Mouse (Mus musculus) thymus, postnatal 14 days (tissue): ENCODE data around the gene Sumo1.
A peak's percentile ranks its signal among the peaks of the same experiment; 100 is the strongest.

Experiments
- DNase-seq: peaks from one replicate; pipeline ENCODE4 v3.0.0; 2021

Sumo1 gene

DNA sequence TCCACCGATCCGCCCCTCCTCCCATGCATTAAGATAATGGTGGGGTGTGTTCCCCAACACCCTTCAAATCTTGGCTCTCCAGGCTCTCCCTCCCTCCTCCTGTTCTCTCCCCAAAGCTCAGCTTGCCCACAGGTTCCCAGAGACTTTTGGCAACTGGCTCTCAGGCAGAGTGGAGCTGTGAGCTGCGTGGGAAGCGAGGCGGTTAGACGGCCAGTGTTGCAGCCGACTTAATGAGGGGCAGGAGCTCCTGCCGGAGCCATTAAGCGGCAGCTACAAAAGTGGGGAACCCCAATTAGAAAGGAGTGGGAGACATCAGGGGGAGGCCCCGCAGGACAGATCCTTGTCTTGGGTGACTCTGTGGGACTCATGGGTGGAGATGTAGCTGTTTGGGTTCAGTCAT lies 78.3 kb downstream of the Sumo1 start:
- DNase-seq: no peak

DNA sequence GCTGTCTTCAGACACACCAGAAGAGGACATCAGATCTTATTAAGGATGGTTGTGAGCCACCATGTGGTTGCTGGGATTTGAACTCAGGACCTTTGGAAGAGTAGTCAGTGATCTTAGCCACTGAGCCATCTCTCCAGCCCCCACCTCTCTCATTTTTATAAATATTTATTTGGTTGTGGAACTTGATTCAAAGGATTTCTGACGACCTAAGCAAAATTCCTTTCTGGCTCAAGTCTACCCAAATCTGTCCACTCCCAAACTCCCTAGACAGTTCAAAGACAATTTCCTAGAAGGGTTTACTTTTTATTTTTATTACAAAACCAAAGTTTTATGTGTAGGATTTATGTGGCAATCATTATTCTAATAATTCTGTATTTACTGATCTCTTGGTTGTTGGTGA lies 81.4 kb downstream of the Sumo1 start:
- DNase-seq: no peak

DNA sequence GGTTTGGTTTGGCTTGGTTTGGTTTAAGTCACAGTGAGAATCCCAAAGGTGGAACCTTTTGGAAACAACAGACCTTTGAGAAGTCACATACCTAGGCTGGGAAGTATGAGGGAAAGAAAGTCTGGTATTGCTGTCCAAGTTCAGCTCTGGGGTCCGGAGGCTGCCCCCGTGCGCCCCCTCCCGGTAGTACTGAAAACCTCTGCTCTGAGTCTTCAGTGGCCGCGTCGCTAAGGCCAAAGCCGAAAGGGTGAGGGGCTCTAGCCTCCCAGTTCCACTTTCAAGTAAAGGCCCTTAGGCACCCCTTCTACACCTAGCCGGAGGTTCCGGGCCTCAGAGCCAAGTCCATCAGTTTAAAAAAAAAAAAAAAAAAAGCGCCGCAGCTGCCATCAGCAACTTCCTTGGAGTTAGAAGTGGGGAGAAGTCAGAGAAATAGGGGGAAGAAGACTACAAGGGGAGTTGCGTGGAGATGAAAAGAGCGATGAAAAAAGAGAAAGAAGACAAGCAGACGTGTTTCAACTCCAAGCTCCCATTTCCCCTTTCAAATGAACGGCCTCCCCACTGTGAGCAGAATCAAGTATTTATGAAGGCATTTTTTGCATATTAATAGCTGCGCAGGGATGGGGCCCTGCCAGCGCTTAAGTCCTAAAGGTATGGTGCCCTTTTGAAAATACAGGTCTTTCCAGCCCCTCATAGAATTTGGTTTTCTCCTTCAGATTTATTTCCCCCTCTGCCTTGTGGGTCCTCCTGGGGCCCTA lies 85.8 kb downstream of the Sumo1 start:
- peak; percentile 75 for DNase-seq

DNA sequence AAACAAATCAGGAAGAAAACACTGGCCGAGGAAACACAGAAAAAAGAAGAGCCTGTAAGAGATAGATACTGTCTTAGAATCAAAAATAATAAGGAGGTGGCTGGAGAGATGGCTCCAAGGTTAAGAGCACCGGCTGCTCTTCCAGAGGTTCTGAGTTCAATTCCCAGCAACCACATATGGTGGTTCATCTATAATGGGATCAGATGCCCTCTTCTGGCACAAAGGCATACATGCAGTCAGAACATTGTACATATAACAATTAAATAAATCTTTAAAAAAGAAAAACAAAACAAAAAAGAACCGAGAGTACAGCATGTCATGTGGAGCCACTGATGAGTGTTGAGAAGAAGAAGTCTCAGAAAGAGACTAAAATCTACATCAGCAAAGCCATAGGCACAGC lies 89.8 kb downstream of the Sumo1 start:
- DNase-seq: no peak

DNA sequence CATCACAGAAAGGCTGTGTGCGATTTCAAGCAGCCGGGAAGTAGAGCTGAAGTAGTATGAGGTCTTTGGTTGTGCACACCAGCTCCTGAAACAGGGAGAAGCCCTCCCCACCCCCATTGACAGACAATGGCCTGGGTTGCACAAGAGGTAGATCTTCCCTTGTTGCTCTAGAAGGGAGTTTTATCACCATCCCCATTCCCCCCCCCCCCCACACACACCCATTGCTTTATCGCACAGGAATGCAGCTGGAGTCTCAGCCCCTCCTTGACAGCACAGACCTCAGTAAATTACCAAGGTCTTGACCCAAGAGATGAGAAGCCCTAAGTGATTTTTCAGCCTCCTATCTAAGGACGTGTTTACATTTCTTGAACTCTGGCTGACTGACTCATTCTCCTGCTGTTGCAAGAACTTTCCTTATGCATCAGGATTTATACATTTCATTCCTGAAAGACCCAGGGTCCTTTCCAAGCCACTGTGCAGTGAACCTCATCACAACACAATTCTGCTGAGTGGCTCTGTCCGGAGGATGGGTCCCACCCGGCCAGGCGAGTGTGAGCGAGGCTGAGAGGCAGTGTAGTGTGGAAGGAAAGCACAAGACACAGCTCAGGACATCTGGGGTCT lies 90.4 kb downstream of the Sumo1 start:
- DNase-seq: no peak

DNA sequence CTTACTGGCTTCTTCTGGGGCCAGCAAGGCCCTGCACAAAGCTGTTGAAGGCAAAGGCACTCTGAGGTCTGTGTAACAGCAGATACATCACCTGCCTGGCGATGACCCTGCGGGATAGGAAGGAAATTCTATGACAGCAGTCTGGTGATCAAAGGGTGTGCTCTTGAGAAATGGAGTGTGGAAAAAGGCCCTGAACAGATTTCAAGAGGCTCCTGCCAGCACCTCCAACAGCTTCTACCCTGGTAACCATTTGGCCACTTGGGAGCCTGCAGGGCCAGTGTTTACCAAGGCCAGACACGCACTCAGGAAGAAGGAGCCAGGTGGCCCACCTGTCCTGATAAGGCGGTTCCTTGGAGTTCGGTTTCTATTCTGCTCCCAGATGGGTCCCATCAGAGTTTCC lies 91.3 kb downstream of the Sumo1 start:
- no peak for DNase-seq

DNA sequence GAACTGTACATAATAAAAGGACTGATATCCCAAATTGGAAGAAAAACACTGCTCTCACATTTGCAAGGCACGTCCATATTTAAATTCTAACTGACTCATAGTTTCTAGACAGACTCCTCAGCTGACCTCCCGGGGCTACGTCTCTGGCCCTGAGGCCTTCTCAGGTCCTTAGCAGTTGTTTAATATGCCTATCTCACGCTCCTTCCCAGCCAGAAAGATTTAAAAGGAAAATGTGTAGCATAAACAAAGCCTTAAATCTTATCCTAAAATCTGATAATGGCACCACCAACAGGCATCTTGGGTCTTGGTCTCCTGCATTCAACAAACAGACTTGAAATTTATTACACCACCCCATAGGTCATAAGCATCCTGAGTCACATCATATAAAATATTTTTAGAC lies 91.9 kb downstream of the Sumo1 start:
- DNase-seq: no peak

DNA sequence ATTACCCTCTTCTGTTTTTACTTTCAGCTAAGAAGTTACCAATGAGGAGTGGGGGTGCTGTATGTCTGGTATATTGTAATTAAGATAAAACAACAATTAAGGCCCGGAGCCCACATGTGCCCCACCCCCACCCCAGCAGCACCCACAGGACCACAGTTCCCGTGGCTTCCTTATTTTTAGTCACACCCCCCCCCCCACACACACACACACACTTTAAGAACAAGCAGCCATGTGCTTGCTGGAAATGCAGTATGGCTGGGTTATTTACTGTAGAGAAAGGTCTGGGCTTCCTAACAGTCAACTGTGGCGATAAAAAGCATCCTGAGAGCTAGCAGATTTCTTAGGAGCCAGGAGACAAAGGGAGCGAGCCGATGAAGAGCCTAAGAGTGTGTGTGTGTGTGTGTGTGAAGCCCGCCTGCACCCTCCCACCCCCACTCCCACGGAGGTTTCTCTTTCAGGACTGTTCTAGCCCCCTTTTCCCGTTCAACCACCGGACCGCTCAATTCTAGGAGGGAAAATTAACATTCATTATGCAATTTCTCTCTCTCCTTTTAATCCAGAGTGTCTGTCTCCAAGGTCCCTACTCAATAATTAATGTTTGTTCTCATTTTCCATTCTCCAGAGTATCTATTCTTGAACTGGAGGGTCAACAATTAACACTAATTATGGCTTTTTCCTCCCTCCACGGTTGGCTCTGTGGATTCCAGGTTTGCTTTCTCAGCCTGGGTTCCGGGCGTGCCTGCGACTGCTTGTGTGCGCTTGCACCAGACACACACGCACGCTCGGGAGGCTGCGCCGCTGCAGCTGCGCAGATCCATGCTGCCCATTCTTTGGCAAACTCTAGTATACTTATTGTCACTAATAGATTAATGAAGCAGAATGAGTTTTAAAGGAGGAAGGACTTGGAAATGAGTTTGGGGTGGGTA lies 96.1 kb downstream of the Sumo1 start:
- DNase-seq: no peak

DNA sequence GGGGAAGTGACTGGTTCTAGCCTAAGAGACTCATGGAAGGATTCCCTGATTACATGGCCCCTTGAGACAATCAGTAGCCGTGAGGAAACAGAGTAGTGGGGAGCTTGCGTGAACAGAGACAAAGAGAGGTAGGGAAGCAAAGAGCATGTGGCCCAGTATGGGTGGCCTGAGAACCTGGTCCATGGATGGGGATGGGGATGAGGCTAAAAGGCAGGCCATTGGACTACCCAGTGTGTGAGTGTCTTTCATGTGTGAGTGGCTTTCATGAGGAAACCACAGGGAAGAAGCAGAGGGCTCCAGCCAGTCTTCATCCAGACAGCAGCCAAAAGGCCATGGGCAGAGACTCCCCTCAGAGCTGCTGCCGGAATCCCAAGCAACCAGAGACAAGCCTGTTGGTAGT lies 96.8 kb downstream of the Sumo1 start:
- no peak for DNase-seq

DNA sequence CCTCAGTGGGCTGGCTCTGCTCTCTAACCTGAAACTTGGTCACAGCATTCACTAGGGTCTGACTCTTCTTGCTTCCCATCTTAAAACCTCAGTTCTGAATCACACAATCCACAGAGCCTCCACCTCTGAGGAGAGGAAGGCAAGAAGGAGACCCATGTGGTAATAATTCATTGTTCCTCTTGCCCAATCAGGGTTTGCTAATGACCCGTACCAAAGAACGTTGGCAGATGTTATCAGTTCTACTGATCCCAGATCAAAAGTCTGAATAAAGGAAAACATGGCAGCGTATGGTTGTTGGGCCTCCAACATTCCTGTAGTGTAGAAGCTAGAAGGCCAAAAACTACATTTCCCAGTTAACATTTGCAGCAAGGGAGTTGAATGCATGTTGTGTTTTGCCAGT lies 99.1 kb downstream of the Sumo1 start:
- no peak for DNase-seq

DNA sequence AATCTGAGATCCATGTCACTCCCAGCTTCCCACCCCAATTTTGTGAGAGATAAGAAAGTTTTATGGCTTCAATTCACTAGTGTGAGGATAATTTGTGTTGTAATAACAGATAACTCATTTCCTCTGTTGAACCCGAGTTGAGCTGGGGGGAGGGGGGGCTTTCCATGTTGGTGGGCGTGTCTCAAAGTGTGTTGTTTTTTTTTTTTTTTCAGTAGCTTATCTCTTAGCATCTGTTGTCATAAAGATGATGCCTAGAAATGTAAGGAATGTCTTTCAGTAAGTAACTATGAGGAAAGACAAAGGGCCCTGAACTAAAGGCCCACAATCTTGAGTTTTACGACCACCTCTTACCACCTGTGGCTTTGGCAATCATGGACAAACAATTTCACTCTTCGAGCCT lies 99.9 kb downstream of the Sumo1 start:
- DNase-seq: no peak

DNA sequence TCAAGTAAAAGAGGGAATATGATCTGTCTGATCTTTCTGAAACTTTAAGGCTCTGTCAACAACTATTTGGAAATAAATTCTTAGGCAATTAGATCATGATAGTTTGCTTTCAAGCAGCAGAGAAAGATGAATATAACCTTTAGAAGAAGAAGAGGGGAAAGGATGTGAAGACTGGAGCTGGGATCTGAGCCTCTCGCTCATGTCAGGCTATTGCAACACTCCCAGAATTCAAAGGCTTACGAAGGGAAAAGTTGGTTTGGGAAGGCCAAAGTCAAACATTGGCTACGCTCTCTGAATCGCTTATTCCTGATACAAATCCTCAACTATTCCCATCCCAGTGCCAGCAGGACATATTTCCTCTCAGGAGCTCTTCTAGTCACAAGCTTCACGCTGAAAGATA lies 101.3 kb downstream of the Sumo1 start:
- DNase-seq: no peak

DNA sequence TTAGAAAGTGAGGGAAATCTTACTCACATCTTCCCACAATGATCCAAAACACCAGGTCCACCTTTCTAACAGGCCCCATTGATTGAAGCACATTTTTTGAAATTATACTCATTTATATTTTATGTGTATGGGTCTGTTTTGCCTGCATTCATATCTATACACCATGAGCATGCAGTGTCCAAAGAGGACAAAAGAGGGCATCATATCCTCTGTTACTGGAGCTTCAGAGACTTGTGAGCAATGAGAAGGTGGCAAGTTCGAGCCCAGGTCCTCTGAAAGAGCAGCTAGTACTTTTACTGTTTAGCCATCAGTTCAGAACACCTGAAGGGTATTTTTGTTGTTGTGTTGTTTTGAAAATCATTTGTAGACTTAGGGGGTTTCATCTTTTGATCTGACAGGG lies 102.4 kb downstream of the Sumo1 start:
- DNase-seq: no peak

DNA sequence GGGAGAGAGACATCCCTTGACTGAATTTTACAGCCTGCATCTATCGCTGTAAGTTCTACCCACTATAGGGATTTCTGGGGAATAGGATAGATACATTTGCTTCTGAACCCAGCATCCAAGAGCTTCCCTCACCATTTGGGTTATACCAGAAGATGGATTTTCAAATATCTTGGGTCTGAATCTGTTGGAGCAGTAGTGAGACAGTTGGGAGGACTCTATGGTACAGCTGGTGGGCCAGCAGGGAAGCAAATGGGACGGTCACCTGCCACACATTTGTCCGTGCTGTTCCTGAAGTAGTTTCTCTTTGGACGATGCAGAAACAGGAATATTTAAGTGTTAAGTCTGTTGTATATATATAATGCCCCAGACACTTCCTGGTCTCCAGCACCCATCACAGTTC lies 103.1 kb downstream of the Sumo1 start:
- no peak for DNase-seq

DNA sequence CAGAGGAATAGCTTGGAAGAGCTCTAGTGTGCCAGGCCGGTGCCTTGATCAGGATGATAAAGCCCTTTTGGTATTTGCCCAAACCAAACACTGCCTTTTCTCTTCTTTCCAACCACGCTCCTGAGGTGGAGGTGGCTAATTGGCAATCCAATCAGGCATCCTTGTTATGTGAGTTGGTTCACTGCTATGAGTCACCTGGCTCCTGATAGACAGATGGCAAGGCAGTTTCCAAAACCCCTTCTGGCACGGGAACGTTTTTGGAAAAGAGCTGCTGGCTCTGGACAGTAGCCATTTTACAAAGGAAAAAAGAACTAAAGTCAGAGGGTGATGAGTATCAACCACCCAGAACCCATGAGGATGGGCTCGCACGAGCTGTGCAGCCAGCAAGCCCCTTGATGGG lies 103.7 kb downstream of the Sumo1 start:
- no peak for DNase-seq

DNA sequence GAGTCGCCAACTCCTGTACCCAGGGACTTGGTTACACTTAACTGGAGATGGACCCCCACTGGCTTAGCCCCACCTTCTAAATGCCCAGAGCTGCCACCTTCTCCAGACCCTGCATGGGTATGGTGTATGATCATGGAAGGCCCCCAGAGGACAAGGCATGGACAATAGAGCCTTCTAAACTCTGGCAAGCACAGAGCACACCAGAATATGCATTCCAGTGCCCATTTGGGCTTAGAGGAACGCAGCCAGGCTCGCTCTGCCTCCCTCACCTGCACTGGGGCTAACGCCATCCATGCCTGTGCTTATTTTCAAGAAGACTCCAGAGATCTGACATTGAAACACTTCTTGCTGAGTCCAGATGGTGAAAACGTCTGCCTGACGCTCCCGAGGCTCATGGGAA lies 104.4 kb downstream of the Sumo1 start:
- no peak for DNase-seq

DNA sequence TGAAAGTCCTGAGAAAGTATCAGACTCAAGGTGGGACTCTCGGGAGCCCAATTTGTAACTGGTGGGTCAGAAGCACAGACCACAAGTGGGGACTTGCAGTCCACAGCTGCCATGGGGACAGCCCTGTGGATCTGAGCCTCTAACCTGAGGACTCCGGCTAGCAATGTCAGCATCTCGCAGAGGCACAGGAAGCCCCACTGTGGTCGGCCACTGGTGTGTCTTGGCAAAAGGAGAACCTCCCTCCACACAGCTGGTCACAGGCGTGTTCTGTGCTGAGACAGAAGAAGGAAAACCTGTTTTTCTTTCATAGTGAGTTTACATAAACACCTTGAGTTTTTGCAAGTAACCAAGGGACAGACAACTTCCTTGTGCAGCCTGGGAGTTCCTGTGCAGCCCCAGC lies 104.8 kb downstream of the Sumo1 start:
- no peak for DNase-seq

DNA sequence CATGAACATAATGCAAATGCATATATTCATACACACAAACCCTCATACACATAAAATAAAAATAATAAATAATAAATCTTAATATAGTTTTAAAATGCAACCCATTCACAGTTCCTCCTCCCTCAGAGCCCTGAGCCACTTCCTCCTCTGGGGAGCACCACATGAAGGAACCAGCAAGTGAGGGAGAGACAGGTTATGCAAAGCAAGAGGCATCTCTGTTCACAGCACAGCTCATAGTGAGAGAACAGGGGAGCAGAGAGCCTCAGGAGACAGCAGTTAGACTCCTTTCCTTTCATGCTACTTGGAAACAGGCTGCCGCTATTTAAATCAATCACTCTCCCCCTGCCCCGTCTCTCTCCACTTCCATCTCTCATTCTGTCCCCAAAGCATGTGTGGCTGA lies 107.1 kb downstream of the Sumo1 start:
- DNase-seq: no peak

DNA sequence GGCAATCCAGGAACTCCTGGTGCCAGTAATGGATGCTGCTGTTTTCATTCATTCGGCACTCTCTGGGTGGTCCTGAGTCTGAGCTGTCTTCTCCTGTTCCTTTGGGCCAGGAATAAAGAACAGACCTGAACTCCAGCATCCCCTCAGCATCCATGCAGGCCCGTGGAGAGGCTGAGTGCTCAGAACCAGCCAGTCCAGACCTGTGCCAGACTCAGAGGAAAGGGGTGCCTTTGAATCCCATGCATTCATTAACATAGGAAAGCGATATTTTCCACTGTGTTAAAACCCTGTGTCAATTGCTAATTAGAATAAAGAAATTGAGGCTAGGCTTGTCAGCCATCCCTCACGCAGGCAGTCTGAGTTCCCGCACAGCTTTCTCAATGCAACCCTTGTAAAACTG lies 116.9 kb downstream of the Sumo1 start:
- no peak for DNase-seq

DNA sequence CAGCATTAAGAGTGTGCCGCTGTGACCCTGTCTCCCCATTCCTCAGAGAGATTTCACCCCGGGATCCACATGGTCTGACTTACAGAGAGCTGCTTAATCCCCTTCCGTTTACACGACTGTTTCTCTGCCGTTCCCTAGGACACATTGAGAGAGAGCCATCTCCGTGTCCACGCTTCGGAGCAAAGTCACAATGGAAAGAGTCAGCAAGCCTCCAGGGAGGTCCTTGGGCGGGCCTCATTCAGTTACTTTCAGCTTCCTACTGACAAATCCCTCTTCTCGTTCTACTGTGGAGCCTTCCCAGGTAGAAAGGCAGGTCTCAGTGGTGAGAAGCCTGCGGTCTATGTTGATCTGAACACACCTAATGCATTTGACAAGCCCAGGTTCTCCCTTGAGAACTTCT lies 119.6 kb downstream of the Sumo1 start:
- no peak for DNase-seq

DNA sequence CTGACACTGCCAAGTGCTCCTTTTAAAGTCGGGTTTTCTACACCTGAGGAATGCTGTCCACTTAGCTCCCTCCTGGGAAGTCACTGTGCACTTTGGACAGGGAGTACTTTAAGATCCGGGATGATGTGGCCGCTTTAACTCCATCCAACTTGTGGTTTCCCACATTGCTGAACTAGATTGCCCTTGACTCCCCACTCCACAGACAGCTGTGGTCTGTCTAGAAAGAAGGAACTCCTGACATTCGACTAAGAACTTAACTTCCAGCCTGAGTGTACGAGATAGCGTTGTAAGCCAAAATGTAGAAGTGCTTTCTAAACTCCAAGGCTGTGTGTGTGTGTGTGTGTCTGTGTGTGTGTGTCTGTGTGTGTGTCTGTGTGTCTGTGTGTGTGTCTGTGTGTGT lies 120.4 kb downstream of the Sumo1 start:
- DNase-seq: no peak

DNA sequence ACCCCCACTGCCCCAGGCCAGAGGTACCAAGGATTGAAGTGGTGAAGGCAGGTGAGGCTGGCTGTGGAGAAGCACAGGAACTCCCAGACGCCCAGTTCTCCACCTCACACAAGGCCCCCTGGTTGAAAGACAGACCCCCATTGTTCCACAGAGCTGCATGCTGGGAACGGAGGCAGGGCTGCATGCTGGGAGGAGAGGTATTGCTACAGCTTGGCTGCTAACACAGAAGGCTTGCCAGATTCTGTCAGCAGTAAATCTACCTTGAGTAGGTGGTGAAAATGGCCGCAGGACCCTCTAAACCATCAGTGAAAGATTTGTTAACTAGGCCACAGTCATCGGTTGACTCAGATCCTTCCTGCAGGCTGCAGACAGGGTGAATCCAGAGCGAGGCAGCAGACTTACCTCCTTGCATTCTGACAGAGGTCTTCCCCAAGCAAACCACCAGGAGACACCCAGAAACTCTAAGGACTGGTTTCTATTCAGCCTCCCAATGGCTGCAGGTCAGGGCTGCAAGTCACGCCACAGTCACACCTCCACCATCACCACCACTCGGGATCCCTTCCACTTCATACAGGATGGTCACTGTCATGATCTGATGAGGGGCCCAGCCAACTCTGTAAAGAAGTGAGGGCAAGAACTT lies 121.5 kb downstream of the Sumo1 start:
- DNase-seq: no peak

DNA sequence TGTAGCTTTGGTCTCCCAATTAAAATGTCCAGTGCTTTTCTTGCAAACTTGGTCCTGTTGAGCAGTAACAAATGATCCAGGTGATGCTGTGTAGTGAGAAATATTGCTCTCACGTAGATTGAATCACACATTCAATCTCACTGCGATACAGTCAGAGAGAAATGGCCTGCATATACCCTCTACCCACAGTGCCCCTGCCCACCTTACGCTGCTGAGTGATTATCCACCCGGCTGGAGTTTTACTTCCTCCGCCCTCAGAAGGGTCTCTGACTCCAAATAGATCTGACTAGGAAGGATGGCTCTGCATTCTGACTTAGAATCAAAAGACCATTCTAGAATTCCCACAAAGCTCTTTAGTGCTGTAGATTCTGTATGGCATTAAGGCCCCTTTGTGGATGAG lies 122.1 kb downstream of the Sumo1 start:
- no peak for DNase-seq

DNA sequence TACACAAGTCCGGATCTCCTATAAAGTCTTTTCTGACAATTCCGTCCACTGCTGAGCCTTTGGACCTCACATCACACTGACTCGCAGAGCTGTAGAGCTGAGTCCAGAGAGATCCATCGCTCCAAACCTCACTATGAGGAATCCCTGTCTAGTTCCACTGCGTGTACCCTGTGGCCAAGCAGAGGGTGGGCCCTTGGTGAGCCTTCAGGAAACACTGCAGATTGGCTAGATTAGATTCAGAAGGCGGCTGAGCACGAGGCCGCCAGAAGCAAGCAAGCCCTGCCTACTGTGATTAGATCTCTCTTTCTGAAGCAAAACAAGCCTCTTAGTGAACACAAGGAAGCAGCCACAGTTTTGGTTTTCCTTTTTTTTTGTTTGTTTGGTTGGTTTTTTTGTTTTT lies 126.7 kb downstream of the Sumo1 start:
- DNase-seq: no peak
